Mouse (Mus musculus): ENCODE measurements around the gene Atp13a1. TPM values are rescaled to one million over a fixed set of nuclear protein-coding genes. Genes with fewer than 3 reads are reported as not detected.

The Atp13a1 gene
- 71.1 TPM for polyA plus RNA-seq (2017; shearing (Covaris generic))

DNA sequence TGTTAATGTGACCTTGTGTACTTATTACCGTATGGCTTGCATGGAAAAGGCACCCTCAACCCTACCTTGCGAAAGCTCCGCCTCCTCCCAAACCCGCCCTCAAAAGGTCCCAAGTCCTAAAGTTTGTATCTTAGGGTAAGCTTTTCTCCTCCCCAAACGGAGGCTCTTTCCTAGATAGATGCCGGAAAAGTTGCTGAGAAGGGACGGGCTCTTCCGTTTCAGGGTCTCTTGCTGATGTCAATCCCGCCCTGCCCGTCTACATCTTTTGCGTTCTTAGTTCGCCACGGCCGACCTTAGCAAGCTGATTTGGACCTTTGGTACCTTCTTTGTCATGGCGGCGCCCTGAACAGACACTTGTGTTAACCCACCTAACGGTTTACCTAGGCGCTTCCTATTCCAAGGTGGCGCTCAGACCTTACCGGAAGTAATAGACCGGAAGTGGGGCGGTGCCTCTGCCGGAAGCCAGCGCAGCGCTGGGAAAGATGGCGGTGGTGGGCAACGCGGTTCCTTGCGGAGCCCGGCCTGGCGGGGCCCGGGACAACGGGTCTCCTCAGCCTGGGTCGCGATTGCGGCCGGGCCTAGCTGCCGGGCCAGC, at the start of gene Atp13a1, which contains the start of gene Zfp866:
TSS of gene Atp13a1 (plus strand) at position 391 of the 595 bp plus-strand sequence.
TSS of gene Zfp866 (minus strand) at position 406 of the 595 bp plus-strand sequence.

DNA sequence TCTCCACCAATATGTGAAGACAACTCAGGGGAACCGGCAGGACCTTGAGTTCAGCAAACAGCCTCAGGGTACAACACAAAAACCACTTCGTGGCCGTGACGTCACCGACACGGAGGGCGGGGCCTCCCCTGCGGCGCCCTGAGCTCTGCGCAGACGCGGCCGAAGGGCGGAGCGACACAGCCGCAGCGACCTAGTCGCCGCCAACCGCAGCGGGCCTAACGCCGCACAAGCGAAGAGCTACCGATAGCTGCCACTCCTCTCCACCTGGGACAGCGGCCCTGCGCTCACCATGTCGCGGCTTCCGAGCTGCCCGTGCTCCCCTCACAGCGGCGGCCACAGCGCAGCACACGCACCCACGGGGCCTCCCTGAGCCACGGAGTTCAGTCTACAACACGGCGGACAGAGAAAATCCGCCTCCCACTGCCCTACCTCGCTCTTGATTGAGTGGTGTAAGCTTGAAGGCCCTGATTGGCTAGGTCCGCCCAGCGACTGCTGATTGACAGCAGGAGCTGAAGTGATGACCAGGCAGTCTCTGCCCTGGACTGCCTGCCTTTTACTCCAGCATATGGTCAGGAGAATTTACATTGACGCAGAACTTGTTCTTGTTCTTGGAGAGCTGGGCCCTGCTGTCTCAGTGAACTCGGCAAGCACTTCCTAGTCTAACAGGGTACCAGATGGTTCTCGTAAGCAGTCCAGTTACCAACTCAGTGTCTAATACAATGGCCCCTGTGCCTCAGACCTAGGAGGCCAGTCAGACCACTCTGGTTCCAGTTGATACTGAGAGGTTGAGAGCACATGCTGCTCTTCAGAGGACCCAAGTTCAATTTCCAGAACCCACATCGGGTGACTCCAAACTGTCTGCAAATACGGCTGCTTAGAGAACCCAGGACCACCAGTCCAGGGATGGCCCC, 41.2 kb upstream of the Atp13a1 start, which contains the start of gene Zfp963:
TSS of gene Zfp963 (minus strand) at position 427 of the 911 bp plus-strand sequence.

GRCm38 (mm10) chr8:69774503-69775148, 16.3 kb upstream of the Atp13a1 start, which contains the start of gene Gm20422:
TSS of gene Gm20422 (minus strand) at chr8:69774886.

GRCm38 (mm10) chr8:69808094-69808863, 17.3 kb downstream of the Atp13a1 start, which contains the start of gene Gmip:
TSS of gene Gmip (plus strand) at chr8:69808679.

DNA sequence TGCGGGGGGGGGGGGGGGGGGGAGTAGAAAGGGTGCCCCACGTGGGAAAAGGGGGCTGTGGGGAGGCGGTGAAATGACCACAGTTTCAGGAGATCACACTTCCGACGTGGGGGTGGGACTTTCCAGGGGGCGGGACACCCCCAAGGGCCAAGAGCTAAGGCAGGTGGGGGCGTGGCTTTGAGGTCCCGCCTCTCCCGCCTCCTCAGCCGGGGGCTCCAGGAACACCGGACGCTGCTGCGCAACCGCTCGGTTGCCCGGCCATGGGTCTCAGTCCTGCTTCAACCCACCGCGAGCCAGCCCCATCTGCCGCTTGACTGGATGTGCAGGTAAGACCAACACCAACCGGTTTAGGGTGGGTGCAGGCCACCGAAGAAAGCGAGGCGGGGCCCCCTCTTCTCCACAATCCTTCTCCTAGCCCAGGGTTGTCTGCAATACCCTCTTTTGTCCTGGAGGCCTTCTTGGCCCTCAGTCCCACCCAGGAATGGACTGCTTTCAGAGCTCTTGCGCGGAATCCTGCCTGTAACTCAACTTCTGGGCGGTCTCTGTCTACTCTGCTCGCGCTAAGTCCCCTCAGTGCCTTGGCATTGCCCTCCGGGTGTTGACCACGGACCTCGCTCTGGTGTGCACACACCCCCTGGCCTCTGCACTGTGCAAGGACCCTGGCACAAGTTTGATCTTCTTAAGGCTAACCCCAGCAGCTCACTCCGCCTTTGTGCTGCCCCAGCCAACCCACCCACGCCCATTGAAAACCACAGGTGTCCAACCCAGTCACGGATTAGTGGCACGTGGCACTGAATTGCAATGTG, 31.6 kb downstream of the Atp13a1 start, which contains the start of gene Lpar2:
TSS of gene Lpar2 (plus strand) at position 44 of the 806 bp plus-strand sequence.

DNA sequence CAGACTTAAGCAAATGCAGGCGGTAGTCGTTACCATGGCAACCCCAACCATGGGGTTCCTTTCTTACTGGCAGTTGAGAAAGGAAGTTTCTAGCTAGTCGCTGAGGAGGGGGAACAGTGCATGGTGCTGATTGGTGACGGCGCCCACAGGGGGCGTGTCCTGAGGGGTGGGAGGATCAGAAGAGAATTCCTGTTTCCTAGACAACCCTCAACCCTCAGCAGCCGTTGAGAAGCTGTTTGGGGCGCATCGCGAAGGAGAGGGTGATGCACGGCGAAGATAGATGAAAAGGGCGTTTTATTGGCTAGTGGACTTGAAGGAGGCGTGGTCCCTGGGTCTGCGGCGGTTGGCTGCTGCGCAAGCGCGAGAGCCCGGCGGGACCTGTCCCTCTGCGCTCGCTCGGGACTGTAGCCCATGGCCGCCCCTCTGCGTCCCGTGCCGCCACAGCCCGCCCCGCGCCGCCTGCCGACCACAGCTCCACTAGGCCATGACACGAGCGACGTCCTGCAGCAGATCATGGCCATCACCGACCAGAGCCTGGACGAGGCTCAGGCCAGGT, 41.4 kb downstream of the Atp13a1 start, which contains the start of gene Pbx4:
TSS of gene Pbx4 (plus strand) at position 194 of the 556 bp plus-strand sequence.

Other genes starting within 250 kb of the Atp13a1 start
- 44.5 TPM for gene Zfp868, start 165.6 kb upstream of the Atp13a1 start, polyA plus RNA-seq (2017; shearing (Covaris generic))
- gene Zfp964, start 136.7 kb upstream of the Atp13a1 start, polyA plus RNA-seq (2017; shearing (Covaris generic)): 0.36 TPM
- 108 TPM for gene Zfp869, start 80.4 kb upstream of the Atp13a1 start, polyA plus RNA-seq (2017; shearing (Covaris generic))
- gene Zfp963, start 41.2 kb upstream of the Atp13a1 start, polyA plus RNA-seq (2017; shearing (Covaris generic)): 3.5 TPM
- not detected for gene Gm20422, start 16.3 kb upstream of the Atp13a1 start, polyA plus RNA-seq (2017; shearing (Covaris generic))
- gene Zfp866, start within 50 bp of the Atp13a1 start, polyA plus RNA-seq (2017; shearing (Covaris generic)): 20.8 TPM
- 148 TPM for gene Gmip, start 17.5 kb downstream of the Atp13a1 start, polyA plus RNA-seq (2017; shearing (Covaris generic))
- 0.15 TPM for gene Lpar2, start 31.3 kb downstream of the Atp13a1 start, polyA plus RNA-seq (2017; shearing (Covaris generic))
- 11.3 TPM for gene Pbx4, start 41.3 kb downstream of the Atp13a1 start, polyA plus RNA-seq (2017; shearing (Covaris generic))
- not detected for gene Cilp2, start 96.5 kb downstream of the Atp13a1 start, polyA plus RNA-seq (2017; shearing (Covaris generic))
- gene Tssk6, start 111.0 kb downstream of the Atp13a1 start, polyA plus RNA-seq (2017; shearing (Covaris generic)): 1.2 TPM
- gene Ndufa13, start 111.4 kb downstream of the Atp13a1 start, polyA plus RNA-seq (2017; shearing (Covaris generic)): 100 TPM
- not detected for gene Yjefn3, start 111.5 kb downstream of the Atp13a1 start, polyA plus RNA-seq (2017; shearing (Covaris generic))
- gene Gatad2a, start 205.2 kb downstream of the Atp13a1 start, polyA plus RNA-seq (2017; shearing (Covaris generic)): 124 TPM

All from effector memory CD4-positive, alpha-beta T cell, adult 5 months (primary cell).